Mouse (Mus musculus) left cerebral cortex, adult 11 months (tissue): ENCODE results near the gene Sec63.
A peak's percentile ranks its signal among the peaks of the same experiment; 100 is the strongest.

Experiments used
- DNase-seq: peaks from one replicate; pipeline ENCODE4 v3.0.0; 2022; ENCODE audit warnings: low spot score

Sec63 gene

GRCm38 (mm10) chr10:42862806-42863205, 101.5 kb downstream of the Sec63 start:
- DNase-seq, result no peak

DNA sequence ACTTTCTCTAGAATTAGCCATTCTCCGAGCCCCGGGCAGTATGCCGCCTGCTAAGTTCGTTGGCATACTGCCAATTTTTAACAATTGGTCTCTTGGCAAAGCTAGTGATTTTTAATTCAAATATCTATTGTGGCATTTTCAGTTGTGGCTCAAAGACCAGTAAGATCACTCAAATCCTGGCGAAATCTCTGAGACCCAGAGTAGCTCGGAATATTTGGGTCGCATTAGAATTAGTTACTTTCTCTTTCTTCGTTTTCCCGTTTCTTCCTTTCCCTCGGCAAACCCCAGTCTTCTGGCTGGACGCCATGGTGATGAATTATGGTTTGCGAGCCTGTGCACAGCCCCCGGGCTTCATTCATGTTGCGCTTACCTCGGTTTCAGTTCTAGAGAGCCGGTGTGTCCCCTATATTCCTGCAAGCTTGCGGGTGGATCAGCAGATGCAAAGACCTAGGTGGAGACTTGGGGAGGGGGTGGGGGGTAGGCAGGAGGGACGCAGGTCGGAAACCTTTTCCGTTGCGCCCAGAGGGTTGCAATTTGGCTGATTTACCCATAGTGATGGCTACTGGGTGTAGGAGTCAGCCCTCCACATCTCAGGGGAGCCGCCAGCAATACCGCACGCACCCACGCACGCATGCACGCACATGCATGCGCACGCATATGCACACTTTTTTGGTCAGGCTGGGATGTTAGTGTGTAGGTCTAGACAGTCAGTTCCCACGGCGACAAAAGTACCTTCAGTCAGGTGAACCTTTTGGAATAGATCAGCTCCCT, 102.5 kb downstream of the Sec63 start:
- DNase-seq, result peak; percentile 51

DNA sequence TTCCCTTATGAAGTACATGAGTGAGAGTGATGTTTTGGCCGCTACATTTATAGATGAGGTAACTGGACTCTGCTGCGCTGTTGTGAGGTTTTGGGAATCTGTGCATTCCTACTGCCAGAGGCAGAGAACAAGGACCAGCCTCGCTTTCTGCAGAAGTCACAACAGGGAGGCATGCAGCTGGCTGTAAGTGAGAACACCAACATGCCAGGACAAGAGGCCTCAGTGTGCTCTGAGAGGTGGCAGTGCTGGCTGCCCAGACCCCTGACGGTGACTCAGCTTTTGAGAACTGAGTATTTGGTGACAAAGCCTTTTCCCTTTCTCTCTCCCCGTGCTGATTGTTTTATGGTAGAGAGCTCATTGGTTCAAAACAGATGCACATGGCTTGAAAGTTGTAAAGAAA, 103.4 kb downstream of the Sec63 start:
- no peak for DNase-seq

- DNase-seq, result no peak
These were observed 107.1 kb downstream of the Sec63 start for GRCm38 (mm10) chr10:42868416-42868815.

DNA sequence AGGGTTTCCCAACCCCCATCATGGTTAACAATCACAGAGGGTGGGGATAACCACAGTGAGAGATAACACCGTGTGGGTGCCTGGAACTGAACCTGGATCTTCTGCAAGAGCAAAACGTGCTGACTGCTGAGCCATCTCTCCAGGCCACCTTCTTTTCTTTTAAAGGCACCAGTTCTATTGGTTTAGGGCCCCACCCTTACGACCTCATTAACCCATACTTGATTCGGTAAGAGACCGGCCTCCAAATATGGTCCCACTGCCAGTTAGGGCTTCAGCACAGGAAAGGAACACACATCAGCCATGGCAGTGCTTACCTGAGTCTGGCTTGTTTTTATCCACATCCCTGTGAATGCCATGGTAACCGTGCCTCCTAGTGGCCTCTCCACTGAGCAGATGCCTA, 108.2 kb downstream of the Sec63 start:
- no peak for DNase-seq

DNA sequence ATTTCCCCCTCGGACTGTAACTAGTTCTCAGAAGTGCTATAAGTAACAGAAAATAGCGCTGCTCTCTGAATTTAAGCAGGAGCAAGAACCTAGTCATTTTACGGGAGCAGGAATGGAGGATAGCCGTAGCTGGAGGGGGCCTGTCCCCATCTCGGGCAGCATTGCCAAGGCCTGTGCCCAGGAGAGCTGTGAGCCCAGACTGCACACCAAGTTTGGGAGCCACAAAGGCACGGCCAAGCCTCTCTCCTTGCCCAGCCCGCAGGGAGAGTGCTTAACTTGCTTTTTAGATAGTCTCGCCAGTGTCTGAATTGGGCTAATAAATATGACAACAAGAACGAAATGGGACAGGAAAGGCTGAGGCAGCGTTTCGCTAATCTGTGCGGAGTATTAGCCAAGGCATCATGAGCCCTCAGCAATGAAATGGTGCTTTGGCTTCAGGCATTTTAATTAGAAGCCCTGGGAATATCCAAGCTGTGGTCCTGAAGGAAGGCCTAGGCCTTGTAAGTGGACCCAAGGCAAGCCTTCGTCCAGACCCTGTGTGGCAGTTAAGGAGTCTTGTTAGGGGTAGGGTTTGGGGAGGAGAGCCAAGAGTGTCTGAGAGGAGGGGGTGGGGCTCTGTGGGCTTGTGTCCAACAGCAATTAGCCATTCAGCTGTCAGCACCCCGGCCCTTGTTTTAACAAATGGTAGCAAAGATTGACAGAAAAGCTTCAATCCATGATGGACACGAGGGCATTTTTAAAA, 111.1 kb downstream of the Sec63 start:
- DNase-seq, result no peak

DNA sequence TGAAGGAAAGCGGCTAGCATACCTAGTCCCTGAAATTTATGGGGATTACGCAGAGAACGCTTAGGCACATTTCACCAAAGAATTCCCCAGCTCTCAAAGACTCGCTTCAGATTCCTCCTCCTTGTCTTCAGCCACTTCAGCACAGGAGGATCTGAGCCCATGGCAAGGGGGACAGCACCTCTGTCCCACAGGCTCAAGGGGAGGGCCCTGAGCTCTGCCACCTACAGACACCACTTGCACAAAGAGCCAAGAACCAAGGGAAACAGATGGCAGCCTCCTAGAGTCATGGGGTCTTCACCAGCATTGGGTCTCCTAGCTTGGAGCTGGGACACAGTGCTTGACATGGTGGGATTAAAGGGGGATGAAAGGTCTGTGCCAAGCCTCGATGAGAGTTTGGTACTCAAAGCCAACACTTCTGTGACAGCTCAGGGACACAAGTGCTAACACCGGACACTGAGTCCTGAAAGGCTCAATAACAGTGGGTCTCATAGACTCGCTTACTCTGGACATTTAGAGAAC, 111.8 kb downstream of the Sec63 start:
- no peak for DNase-seq

DNA sequence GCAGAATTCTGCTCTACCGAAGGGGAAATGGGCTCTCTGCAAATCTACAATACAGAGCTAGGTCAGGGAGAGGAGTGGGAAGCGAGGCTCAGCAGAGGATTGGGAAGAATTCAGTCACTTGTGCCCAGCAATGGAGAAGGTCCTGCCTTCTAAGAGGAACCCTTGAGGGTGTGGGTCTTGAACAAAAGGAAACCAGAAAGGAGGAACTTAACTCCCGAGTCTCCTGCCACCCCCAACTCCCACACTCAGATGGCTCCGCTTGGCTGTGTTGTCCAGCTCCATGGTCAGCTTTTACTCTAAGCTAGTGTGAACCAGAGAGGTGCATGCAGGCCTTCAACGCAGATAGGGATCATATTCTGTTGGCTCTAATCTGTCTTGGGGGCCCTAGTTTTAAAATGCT, 114.9 kb downstream of the Sec63 start:
- DNase-seq, result no peak

DNA sequence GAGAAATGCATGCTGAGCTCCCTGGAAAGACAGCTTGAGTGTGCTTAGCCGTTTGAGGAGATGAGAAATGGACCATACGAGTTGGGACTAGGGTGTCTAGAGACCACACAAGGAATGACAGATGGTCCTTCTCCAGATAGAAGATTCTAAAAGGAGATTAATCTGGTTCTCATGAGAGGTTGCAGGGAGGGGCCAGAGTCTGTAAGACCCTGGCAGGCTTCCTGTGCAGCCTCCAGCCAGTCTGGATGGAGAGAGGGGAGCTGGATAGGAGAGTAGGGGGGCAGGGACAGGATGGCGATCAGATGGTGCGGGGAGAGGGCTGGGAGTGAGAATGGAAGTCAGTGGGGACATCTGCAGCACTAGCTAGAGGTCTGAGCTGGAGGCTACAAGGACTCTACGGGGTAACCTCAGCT, 118.0 kb downstream of the Sec63 start:
- no peak for DNase-seq

DNA sequence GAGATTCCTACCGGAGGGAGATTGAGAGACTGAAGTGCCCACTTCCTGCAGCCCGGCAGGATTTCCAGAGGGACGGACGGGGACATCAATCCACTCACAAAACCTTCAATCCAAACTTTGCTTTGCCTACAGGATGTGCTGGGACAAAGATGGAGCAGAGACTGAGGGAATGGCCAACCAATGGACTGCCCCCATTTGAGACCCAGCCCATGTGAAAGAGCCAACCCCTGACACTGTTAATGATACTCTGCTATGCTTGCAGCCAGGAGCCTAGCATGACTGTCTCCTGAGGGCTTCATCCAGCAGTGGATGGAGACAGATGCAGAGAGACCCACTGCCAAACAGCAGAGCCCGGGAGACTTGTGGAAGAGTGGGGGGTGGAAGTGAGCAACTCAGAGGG, 118.4 kb downstream of the Sec63 start:
- DNase-seq, result no peak
